Mouse (Mus musculus): ENCODE data around the gene Gstz1. TPM values are rescaled to one million over a fixed set of nuclear protein-coding genes. Genes with fewer than 3 reads are reported as not detected.
"Not testable (repeated sequence)": the region's sequence is repeated elsewhere in the genome, so short reads cannot be mapped to it uniquely, and the experiment has no call there.

Gene Gstz1
- polyA plus RNA-seq, 1 experiment from 2014 or later: 49.2 TPM

GRCm38 (mm10) chr12:87205789-87206188 lies 58.8 kb downstream of the Gstz1 start:
- H3K27ac ChIP-seq; H3K4me2 ChIP-seq; H3K9ac ChIP-seq; H3K9me3 ChIP-seq (replicated peaks); ATAC-seq; H3K4me3 ChIP-seq; H3K36me3 ChIP-seq; H3K4me1 ChIP-seq: not testable (repeated sequence)
- H3K27me3 ChIP-seq (replicated peaks): peaks cover 10% of the 10 kb centered on the region
- WGBS (ENCODE audit: insufficient replicate concordance): 75% methylated on average over 5 of the region's 5 CpGs

GRCm38 (mm10) chr12:87212844-87213606 lies 66.1 kb downstream of the Gstz1 start:
- Histone ChIP-seq H3K27me3 (replicated peaks) (no peaks in the 10 kb centered on the region), H3K36me3 (no peaks in the 10 kb centered on the region), H3K4me3 (no peak overlapping the region), H3K9ac (no peak overlapping the region), H3K27ac (no peak overlapping the region), H3K9me3 (replicated peaks) (no peaks in the 10 kb centered on the region), H3K4me2 (no peak overlapping the region), H3K4me1 (no peaks in the 10 kb centered on the region)
- ATAC-seq: no peak
- 39% methylated on average over 2 of the region's 2 CpGs for WGBS (ENCODE audit: insufficient replicate concordance)

Other genes with a start within 250 kb of the Gstz1 start
- 18.0 and 19.2 TPM in 2 replicates for gene Cipc, start 200.1 kb upstream of the Gstz1 start, polyA plus RNA-seq (2016; fragmentation: Nextera tagmentation; extraction: Ambion mirVana)
- gene Zdhhc22, start 156.7 kb upstream of the Gstz1 start, polyA plus RNA-seq (2016; fragmentation: Nextera tagmentation; extraction: Ambion mirVana): not detected in 2 replicates
- not detected in 2 replicates for gene Tmem63c, start 125.8 kb upstream of the Gstz1 start, polyA plus RNA-seq (2016; fragmentation: Nextera tagmentation; extraction: Ambion mirVana)
- gene Ngb, start 44.6 kb upstream of the Gstz1 start, polyA plus RNA-seq (2016; fragmentation: Nextera tagmentation; extraction: Ambion mirVana): 0.17 TPM in 1 of 2 replicates, not detected in the other
- gene Pomt2, start 803 bp downstream of the Gstz1 start, polyA plus RNA-seq (2016; fragmentation: Nextera tagmentation; extraction: Ambion mirVana): 7.1 and 7.3 TPM in 2 replicates
- 16.2 and 16.7 TPM in 2 replicates for gene Samd15, start 52.6 kb downstream of the Gstz1 start, polyA plus RNA-seq (2016; fragmentation: Nextera tagmentation; extraction: Ambion mirVana)
- gene Tmed8, start 53.3 kb downstream of the Gstz1 start, polyA plus RNA-seq (2016; fragmentation: Nextera tagmentation; extraction: Ambion mirVana): 1.3 and 1.4 TPM in 2 replicates
- 0.32 and 0.49 TPM in 2 replicates for gene Noxred1, start 91.6 kb downstream of the Gstz1 start, polyA plus RNA-seq (2016; fragmentation: Nextera tagmentation; extraction: Ambion mirVana)
- gene Vipas39, start 119.1 kb downstream of the Gstz1 start, polyA plus RNA-seq (2016; fragmentation: Nextera tagmentation; extraction: Ambion mirVana): 11.6 and 13.6 TPM in 2 replicates
- 214 and 222 TPM in 2 replicates for gene Ahsa1, start 119.3 kb downstream of the Gstz1 start, polyA plus RNA-seq (2016; fragmentation: Nextera tagmentation; extraction: Ambion mirVana)
- 0.33 and 0.74 TPM in 2 replicates for gene Ism2, start 152.5 kb downstream of the Gstz1 start, polyA plus RNA-seq (2016; fragmentation: Nextera tagmentation; extraction: Ambion mirVana)
- 34.2 and 39.7 TPM in 2 replicates for gene Sptlc2, start 241.2 kb downstream of the Gstz1 start, polyA plus RNA-seq (2016; fragmentation: Nextera tagmentation; extraction: Ambion mirVana)

Measured in liver, embryonic 12.5 days (tissue).